Mouse (Mus musculus): ENCODE measurements at regions not wholly inside any gene's neighbourhood (a gene's known extent, or its start where the extent isn't known, plus 50 kb on each side); places are given as distances from the start of the nearest gene placed in this dataset.

DNA sequence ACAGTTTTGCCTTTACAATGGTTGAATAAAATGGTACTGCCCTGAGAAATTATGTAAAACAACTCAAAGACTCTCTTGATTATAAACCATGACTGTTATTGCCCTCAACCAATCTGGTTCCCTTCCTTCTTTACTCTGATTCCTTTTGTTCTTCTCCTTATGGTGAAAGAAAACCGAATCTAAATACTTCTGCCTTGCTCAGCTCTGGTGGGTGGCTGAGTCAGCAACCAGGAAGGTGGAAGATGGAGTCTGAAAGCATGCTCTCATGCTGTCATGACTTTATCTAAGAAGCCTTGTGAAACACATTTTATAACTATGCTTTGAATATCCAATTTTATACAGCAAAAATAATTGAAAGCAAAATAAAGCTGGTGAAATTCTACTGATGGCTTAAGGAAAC, 212.7 kb upstream of the Gm9972 start:
- ATAC-seq (ENCODE audit: low FRiP score, low TSS enrichment), result no peak
- Histone ChIP-seq H3K9me3 (ENCODE audit: control insufficient read depth, low read length) (no peaks in the 10 kb centered on the region), H3K4me2 (replicated peaks; ENCODE audit: low read depth) (no peak overlapping the region), H3K27me3 (ENCODE audit: control insufficient read depth, insufficient read depth, low read length) (no peaks in the 10 kb centered on the region), H3K4me3 (ENCODE audit: low read depth, low read length) (no peak overlapping the region), H3K9ac (ENCODE audit: low read length) (no peak overlapping the region), H3K4me1 (replicated peaks; ENCODE audit: control insufficient read depth, insufficient read depth) (no peaks in the 10 kb centered on the region), H3K36me3 (ENCODE audit: control insufficient read depth, insufficient read depth, low read length) (no peaks in the 10 kb centered on the region), H3K27ac (replicated peaks) (no peak overlapping the region)
- TF ChIP-seq EP300 (optimal IDR thresholded peaks at IDR 0.05), result no peak
- TF ChIP-seq CTCF (IDR thresholded peaks at IDR 0.05; ENCODE audit: low read depth), result no peak
- WGBS, result 45% methylated on average over 1 of the region's 1 CpGs
- DNase-seq (ENCODE audit: low spot score), result no peak

DNA sequence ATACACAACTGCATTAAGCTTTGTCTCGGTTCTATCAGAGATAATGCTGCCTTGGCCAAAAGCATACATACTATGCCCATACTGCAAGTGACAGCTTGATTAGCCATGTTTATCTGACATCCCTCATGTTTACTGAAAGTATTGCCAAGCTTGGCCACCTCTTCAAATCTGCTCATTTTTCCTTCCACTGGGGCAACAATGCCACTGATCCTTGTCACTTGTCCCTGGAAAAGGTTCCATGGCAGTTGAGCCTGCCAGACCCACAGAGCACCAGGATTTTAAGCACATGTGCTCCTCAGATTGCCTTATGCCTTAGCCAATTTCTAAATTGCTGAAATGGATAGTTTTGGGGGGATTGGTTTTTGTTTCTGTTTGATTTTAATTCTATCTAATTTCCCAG, 189.8 kb upstream of the Gm9972 start:
- Histone ChIP-seq H3K27ac (replicated peaks) (no peak overlapping the region), H3K4me1 (replicated peaks; ENCODE audit: control insufficient read depth, insufficient read depth) (no peaks in the 10 kb centered on the region), H3K9me3 (ENCODE audit: control insufficient read depth, low read length) (no peaks in the 10 kb centered on the region), H3K4me3 (ENCODE audit: low read depth, low read length) (no peak overlapping the region), H3K4me2 (replicated peaks; ENCODE audit: low read depth) (no peak overlapping the region), H3K36me3 (ENCODE audit: control insufficient read depth, insufficient read depth, low read length) (no peaks in the 10 kb centered on the region), H3K27me3 (ENCODE audit: control insufficient read depth, insufficient read depth, low read length) (no peaks in the 10 kb centered on the region), H3K9ac (ENCODE audit: low read length) (no peak overlapping the region)
- WGBS, result 37% methylated on average over 1 of the region's 1 CpGs
- DNase-seq (ENCODE audit: low spot score), result no peak
- ATAC-seq (ENCODE audit: low FRiP score, low TSS enrichment), result no peak
- TF ChIP-seq EP300 (optimal IDR thresholded peaks at IDR 0.05) (no peak), CTCF (IDR thresholded peaks at IDR 0.05; ENCODE audit: low read depth) (no peak)

DNA sequence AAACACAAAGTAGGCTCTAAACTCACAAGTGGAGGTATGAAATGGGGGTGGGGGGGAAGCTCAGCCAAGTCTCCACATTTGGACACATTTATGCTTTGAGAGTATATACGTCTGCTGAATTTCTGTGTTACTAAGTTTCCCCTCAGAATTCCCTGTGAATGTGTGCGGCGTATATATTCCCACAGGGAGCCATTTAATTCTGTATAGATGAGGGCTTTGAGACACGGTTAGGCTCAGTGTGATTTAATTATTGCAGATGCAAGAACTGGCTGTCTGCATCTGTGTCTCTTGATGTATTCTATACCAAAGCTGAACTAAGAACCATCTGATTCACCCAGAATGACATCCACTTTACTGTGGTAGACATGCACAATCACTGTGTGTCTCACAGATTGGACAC, 181.1 kb upstream of the Gm9972 start:
- TF ChIP-seq CTCF (IDR thresholded peaks at IDR 0.05; ENCODE audit: low read depth) (no peak), EP300 (optimal IDR thresholded peaks at IDR 0.05) (no peak)

DNA sequence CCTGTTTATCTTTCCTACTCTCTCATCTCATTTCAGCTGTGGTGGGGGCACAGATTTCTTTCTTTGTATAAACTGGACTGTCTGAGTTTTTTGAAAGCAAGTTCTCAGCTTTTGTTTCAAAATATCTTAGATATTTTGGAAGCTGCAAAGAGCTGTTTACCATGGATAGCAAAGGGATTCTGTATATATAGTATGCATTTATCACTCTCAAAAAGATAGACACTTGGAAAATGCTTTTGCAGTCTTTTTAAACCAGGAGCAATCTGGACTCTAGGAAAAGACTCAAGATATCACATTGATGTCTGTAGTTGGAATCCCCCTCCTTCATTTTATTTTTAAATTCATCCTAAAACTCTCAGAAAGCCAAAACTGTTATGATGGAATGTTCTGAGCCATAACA, 177.9 kb upstream of the Gm9972 start:
- no peak for TF ChIP-seq EP300 (optimal IDR thresholded peaks at IDR 0.05)
- TF ChIP-seq CTCF (IDR thresholded peaks at IDR 0.05; ENCODE audit: low read depth), result no peak
- no peak for ATAC-seq (ENCODE audit: low FRiP score, low TSS enrichment)

More for the DNA sequence above, 181.1 kb upstream of the Gm9972 start:
- no peak for ATAC-seq (ENCODE audit: low FRiP score, low TSS enrichment)
- no peak for DNase-seq (ENCODE audit: low spot score)
- Histone ChIP-seq H3K27me3 (ENCODE audit: control insufficient read depth, insufficient read depth, low read length) (no peaks in the 10 kb centered on the region), H3K9me3 (ENCODE audit: control insufficient read depth, low read length) (no peaks in the 10 kb centered on the region), H3K36me3 (ENCODE audit: control insufficient read depth, insufficient read depth, low read length) (no peaks in the 10 kb centered on the region), H3K9ac (ENCODE audit: low read length) (no peak overlapping the region), H3K27ac (replicated peaks) (no peak overlapping the region), H3K4me3 (ENCODE audit: low read depth, low read length) (no peak overlapping the region), H3K4me2 (replicated peaks; ENCODE audit: low read depth) (no peak overlapping the region), H3K4me1 (replicated peaks; ENCODE audit: control insufficient read depth, insufficient read depth) (no peaks in the 10 kb centered on the region)
- 86% methylated on average over 4 of the region's 4 CpGs for WGBS

DNA sequence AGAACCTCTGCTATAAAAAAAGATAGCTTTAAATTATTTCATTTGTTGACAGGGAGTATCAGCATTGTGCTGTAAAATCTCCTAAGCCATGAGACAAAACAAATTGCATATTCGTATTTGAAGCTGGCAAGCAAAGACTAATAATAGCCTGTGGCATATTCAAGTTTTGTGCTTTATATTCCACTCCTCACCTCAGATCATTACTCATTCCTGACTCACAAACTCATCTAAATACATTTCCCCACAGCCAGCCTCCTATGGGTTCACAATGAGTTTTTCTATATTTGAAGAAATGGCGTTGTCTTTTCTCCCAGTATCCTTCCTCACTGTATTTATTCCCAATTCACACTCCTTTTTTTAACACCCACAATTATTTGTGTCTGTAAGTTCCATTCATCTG, 161.5 kb upstream of the Gm9972 start:
- Histone ChIP-seq H3K4me3 (ENCODE audit: low read depth, low read length) (no peak overlapping the region), H3K27ac (replicated peaks) (no peak overlapping the region), H3K9me3 (ENCODE audit: control insufficient read depth, low read length) (no peaks in the 10 kb centered on the region), H3K27me3 (ENCODE audit: control insufficient read depth, insufficient read depth, low read length) (no peaks in the 10 kb centered on the region), H3K36me3 (ENCODE audit: control insufficient read depth, insufficient read depth, low read length) (no peaks in the 10 kb centered on the region), H3K4me1 (replicated peaks; ENCODE audit: control insufficient read depth, insufficient read depth) (no peaks in the 10 kb centered on the region), H3K9ac (ENCODE audit: low read length) (no peak overlapping the region), H3K4me2 (replicated peaks; ENCODE audit: low read depth) (no peak overlapping the region)
- ATAC-seq (ENCODE audit: low FRiP score, low TSS enrichment) (no peak), DNase-seq (ENCODE audit: low spot score) (no peak)
- TF ChIP-seq CTCF (IDR thresholded peaks at IDR 0.05; ENCODE audit: low read depth), result no peak
- no peak for TF ChIP-seq EP300 (optimal IDR thresholded peaks at IDR 0.05)
- 79% methylated on average over 2 of the region's 2 CpGs for WGBS

More for the DNA sequence above, 177.9 kb upstream of the Gm9972 start:
- no peaks in the 10 kb centered on the region for H3K36me3 ChIP-seq (ENCODE audit: control insufficient read depth, insufficient read depth, low read length)
- no peak overlapping the region for H3K9ac ChIP-seq (ENCODE audit: low read length)
- DNase-seq (ENCODE audit: low spot score), result no peak
- no peak overlapping the region for H3K4me3 ChIP-seq (ENCODE audit: low read depth, low read length)
- no peaks in the 10 kb centered on the region for H3K4me1 ChIP-seq (replicated peaks; ENCODE audit: control insufficient read depth, insufficient read depth)
- no peak overlapping the region for H3K27ac ChIP-seq (replicated peaks)
- H3K9me3 ChIP-seq (ENCODE audit: control insufficient read depth, low read length), result no peaks in the 10 kb centered on the region
- no peaks in the 10 kb centered on the region for H3K27me3 ChIP-seq (ENCODE audit: control insufficient read depth, insufficient read depth, low read length)
- no peak overlapping the region for H3K4me2 ChIP-seq (replicated peaks; ENCODE audit: low read depth)

DNA sequence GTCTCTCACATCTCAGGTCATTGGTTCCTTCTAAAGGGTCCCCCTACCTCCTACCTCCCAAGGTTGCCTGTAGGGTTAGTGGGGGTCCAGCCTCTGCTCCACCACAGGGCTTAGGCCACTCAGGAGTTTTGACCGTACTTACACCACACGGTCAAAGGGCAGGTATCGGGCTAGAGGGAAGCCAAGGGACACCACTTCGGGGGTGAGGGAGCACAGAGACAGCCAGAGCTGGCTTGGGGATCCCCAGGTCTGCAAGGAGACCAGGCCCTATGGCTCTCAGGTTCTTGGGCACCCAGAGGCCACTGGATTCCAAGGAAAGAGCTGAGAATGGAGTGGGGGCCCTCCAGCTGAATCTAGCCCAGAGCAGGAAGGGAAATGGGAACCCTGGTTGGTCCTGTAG, 135.5 kb upstream of the Gm9972 start:
- Histone ChIP-seq H3K4me3 (ENCODE audit: low read depth, low read length) (no peak overlapping the region), H3K9ac (ENCODE audit: low read length) (no peak overlapping the region), H3K36me3 (ENCODE audit: control insufficient read depth, insufficient read depth, low read length) (no peaks in the 10 kb centered on the region), H3K9me3 (ENCODE audit: control insufficient read depth, low read length) (no peaks in the 10 kb centered on the region), H3K27me3 (ENCODE audit: control insufficient read depth, insufficient read depth, low read length) (no peaks in the 10 kb centered on the region), H3K4me1 (replicated peaks; ENCODE audit: control insufficient read depth, insufficient read depth) (no peaks in the 10 kb centered on the region), H3K4me2 (replicated peaks; ENCODE audit: low read depth) (no peak overlapping the region), H3K27ac (replicated peaks) (no peak overlapping the region)
- 86% methylated on average over 4 of the region's 4 CpGs for WGBS
- no peak for TF ChIP-seq EP300 (optimal IDR thresholded peaks at IDR 0.05)
- TF ChIP-seq CTCF (IDR thresholded peaks at IDR 0.05; ENCODE audit: low read depth), result no peak
- ATAC-seq (ENCODE audit: low FRiP score, low TSS enrichment) (no peak), DNase-seq (ENCODE audit: low spot score) (no peak)
